Mouse (Mus musculus) spleen, adult 2 months (tissue): ENCODE measurements around the gene Nrm.

ENCODE experiments used
- CTCF ChIP-seq: fragments of 200-500 bp; IDR thresholded peaks from 2 replicates; pipeline ENCODE4 v1.5.1; 2011; ENCODE audit warnings: mild to moderate bottlenecking, inconsistent platforms; ENCODE audit not compliant: insufficient read depth, insufficient read length, insufficient replicate concordance; ENCODE audit errors: extremely low read depth
- POLR2A ChIP-seq: fragments of 200-500 bp; IDR thresholded peaks from 2 replicates; pipeline ENCODE4 v1.6.1; 2011; ENCODE audit warnings: low read depth, low read length, inconsistent platforms

GRCm38 (mm10) chr17:35835424-35836140 lies 25.5 kb upstream of the Nrm start:
- TF ChIP-seq CTCF (no peak), POLR2A (no peak)
